Mouse (Mus musculus) myocyte (in vitro differentiated cells): ENCODE measurements around the gene 4931428L18Rik. TPM values are rescaled to one million over a fixed set of nuclear protein-coding genes. Genes with fewer than 3 reads are reported as not detected.

ENCODE experiments used
- H3K27me3 ChIP-seq: one replicate; pipeline ENCODE4 v1.6.1; 2011; ENCODE audit not compliant: control insufficient read depth, insufficient read depth, insufficient read length
- H3K36me3 ChIP-seq: one replicate; pipeline ENCODE4 v1.6.1; 2011; ENCODE audit not compliant: control insufficient read depth, insufficient read depth
- H3K4me2 ChIP-seq: one replicate; pipeline ENCODE4 v1.6.1; 2011; ENCODE audit warnings: low read depth, control low read depth
- H3K4me3 ChIP-seq: one replicate; pipeline ENCODE4 v1.5.1; 2011; ENCODE audit warnings: mild to moderate bottlenecking, control low read depth, moderate library complexity
- H3K79me2 ChIP-seq: one replicate; pipeline ENCODE4 v1.6.1; 2011; ENCODE audit not compliant: control insufficient read depth, insufficient read depth
- H3ac ChIP-seq: one replicate; pipeline ENCODE4 v1.6.1; 2011; ENCODE audit not compliant: control insufficient read depth, insufficient read length
- CEBPB ChIP-seq: IDR thresholded peaks from 2 replicates; pipeline ENCODE4 v1.6.1; 2011; ENCODE audit warnings: mild to moderate bottlenecking, moderate library complexity; ENCODE audit not compliant: poor library complexity, insufficient read depth, severe bottlenecking
- E2F4 ChIP-seq: IDR thresholded peaks from one replicate; pipeline ENCODE4 v1.6.1; 2011; ENCODE audit warnings: mild to moderate bottlenecking, control low read depth, moderate library complexity; ENCODE audit not compliant: insufficient read depth
- MAX ChIP-seq: IDR thresholded peaks from one replicate; pipeline ENCODE4 v1.6.1; 2011; ENCODE audit warnings: low read depth, mild to moderate bottlenecking, control low read depth
- MYOD1 ChIP-seq, 3 experiments: IDR thresholded peaks; one replicate each; pipeline ENCODE4 v1.6.1; 2011; ENCODE audit warnings: control low read depth in 2 of 3, low read depth in 2 of 3, mild to moderate bottlenecking in 2 of 3, moderate library complexity in 1 of 3; ENCODE audit not compliant: insufficient read length in 2 of 3, control insufficient read depth in 1 of 3
- MYOG ChIP-seq, 3 experiments: IDR thresholded peaks; one replicate each; pipeline ENCODE4 v1.6.1; 2011; ENCODE audit warnings: control low read depth in 2 of 3, low read depth in 2 of 3, mild to moderate bottlenecking in 2 of 3; ENCODE audit not compliant: insufficient read length in 2 of 3, control insufficient read depth in 1 of 3, insufficient read depth in 1 of 3
- POLR2A ChIP-seq: IDR thresholded peaks from one replicate; pipeline ENCODE4 v1.6.1; 2011; ENCODE audit warnings: low read depth, mild to moderate bottlenecking, control low read depth, moderate library complexity; ENCODE audit not compliant: insufficient read length
- POLR2AphosphoS2 ChIP-seq: IDR thresholded peaks from one replicate; pipeline ENCODE4 v1.6.1; 2011; ENCODE audit warnings: low read depth, control low read depth; ENCODE audit not compliant: insufficient read length
- REST ChIP-seq: IDR thresholded peaks from one replicate; pipeline ENCODE4 v1.6.1; 2011; ENCODE audit warnings: mild to moderate bottlenecking, control low read depth, moderate library complexity; ENCODE audit not compliant: insufficient read depth, insufficient read length
- SRF ChIP-seq: IDR thresholded peaks from one replicate; pipeline ENCODE4 v1.6.1; 2011; ENCODE audit warnings: low read depth; ENCODE audit not compliant: control insufficient read depth, insufficient read length
- TCF12 ChIP-seq: IDR thresholded peaks from one replicate; pipeline ENCODE4 v1.6.1; 2011; ENCODE audit warnings: mild to moderate bottlenecking, control low read depth; ENCODE audit not compliant: poor library complexity, insufficient read depth, severe bottlenecking
- TCF3 ChIP-seq: IDR thresholded peaks from one replicate; pipeline ENCODE4 v1.6.1; 2011; ENCODE audit warnings: low read depth, control low read depth; ENCODE audit not compliant: insufficient read length
- USF1 ChIP-seq: IDR thresholded peaks from one replicate; pipeline ENCODE4 v1.6.1; 2011; ENCODE audit warnings: low read depth, mild to moderate bottlenecking, control low read depth, moderate library complexity
- polyA plus RNA-seq: library from polyadenylated mRNA; unstranded; fragments of >200 nt; fragmentation: generic; extraction: Trizol; gene quantifications from one replicate; pipeline ENCODE4 v1.2.1, GENCODE M21; 2012; ENCODE audit warnings: missing spikeins

The 4931428L18Rik gene
- polyA plus RNA-seq, 1 experiment = 0.16 TPM

DNA sequence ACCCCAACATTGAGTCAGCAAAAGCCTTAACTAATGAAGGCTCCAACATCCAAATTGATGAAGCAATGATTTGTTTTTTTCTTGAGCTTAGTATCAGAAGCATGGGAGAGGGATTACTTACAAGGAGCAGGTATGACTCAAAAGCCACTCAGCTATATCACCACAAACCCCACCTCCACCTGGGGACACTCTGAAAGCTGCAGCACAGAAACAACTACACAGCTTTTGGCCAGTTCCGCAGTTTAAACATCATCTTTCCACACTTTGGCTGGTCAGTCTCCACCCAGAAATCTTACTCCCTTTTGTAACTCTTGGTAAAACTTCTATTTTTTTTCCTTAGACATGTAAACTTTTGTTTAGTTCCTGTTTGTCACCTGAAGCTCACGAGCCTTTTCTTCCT lies 78.9 kb downstream of the 4931428L18Rik start:
- Histone ChIP-seq H3ac (no peak overlapping the region), H3K27me3 (no peaks in the 10 kb centered on the region), H3K79me2 (no peaks in the 10 kb centered on the region), H3K4me3 (no peak overlapping the region), H3K36me3 (no peaks in the 10 kb centered on the region), H3K4me2 (no peak overlapping the region)
- no peak for TF ChIP-seq TCF3
- no peak for TF ChIP-seq MYOG (IDR thresholded peaks at IDR 0.05; ENCODE audit: control insufficient read depth in 1 of 3, insufficient read depth in 1 of 3, insufficient read length in 2 of 3, low read depth in 2 of 3)
- TF ChIP-seq USF1 = no peak
- TF ChIP-seq MAX = no peak
- no peak for TF ChIP-seq POLR2A
- TF ChIP-seq E2F4 = no peak
- TF ChIP-seq MYOD1 (IDR thresholded peaks at IDR 0.05; ENCODE audit: control insufficient read depth in 1 of 3, insufficient read length in 2 of 3, low read depth in 2 of 3) = no peak
- no peak for TF ChIP-seq TCF12
- no peak for TF ChIP-seq REST
- TF ChIP-seq POLR2AphosphoS2 = no peak
- no peak for TF ChIP-seq CEBPB
- no peak for TF ChIP-seq SRF

DNA sequence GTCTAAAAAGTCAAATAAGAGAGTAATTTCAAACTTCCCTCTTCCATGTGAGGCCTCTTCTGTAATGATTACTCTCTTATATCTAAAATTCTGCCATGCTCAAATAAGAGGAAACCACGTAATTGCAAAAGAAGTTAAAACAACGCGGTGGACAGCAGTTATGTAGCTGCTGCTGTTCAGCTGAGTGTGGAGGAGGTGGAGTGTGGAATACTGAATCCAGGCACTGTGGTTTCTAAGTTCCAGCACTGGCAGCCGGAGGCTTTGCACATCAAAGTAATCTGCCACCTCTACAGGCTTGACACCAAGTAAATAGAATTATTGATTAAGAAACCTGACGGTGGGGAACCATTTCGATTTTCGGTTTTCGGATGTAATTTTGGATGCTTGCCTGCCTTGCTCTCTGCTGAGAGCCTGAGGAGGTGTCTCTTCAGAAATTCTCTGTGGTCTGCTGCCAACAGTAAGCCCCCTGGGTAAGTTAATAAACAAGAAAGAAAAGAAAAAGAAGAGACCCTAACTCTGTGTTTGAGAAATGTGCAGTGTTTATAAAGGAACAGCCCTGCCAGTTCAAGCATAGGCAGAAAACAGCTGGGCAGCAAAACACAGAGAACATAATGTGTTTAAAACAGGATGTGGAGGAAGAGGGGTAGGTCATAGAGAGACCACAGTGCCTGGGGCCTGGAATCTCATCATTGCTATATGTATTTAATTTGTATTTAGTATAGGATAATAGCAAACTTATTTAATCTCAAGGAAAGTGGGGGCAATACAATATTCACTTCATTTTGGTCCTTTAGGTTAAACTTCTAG lies 80.0 kb downstream of the 4931428L18Rik start:
- no peaks in the 10 kb centered on the region for H3K27me3 ChIP-seq
- H3ac ChIP-seq = no peak overlapping the region
- TF ChIP-seq REST (no peak), SRF (no peak), USF1 (no peak), MAX (no peak), POLR2AphosphoS2 (no peak), POLR2A (no peak), TCF12 (no peak), CEBPB (no peak), MYOG (IDR thresholded peaks at IDR 0.05; ENCODE audit: control insufficient read depth in 1 of 3, insufficient read depth in 1 of 3, insufficient read length in 2 of 3, low read depth in 2 of 3) (no peak), E2F4 (no peak), MYOD1 (IDR thresholded peaks at IDR 0.05; ENCODE audit: control insufficient read depth in 1 of 3, insufficient read length in 2 of 3, low read depth in 2 of 3) (no peak), TCF3 (no peak)
- H3K79me2 ChIP-seq = no peaks in the 10 kb centered on the region
- no peak overlapping the region for H3K4me3 ChIP-seq
- no peak overlapping the region for H3K4me2 ChIP-seq
- no peaks in the 10 kb centered on the region for H3K36me3 ChIP-seq

DNA sequence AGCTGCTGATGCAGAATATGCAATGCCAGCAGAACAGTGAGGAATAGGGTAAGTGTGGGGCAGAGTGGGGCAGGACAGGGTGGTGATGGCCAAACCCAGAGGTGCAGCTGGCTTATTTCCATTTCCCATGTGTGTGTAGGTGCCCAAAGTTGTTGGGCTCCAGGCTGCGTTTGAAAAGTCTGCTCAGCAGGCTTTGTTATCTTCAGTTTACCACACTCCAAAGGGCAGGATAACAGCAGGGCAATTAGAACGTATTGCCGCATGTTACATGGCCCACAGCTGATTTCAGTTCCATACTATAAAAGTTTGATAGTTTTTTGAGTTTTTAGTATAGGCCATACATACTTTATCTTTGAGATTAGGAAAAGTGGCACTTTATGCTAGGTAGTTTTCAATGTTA lies 84.1 kb downstream of the 4931428L18Rik start:
- no peak overlapping the region for H3K4me3 ChIP-seq
- H3K4me2 ChIP-seq = no peak overlapping the region
- H3K79me2 ChIP-seq = no peaks in the 10 kb centered on the region
- H3ac ChIP-seq = no peak overlapping the region
- H3K27me3 ChIP-seq = no peaks in the 10 kb centered on the region
- no peaks in the 10 kb centered on the region for H3K36me3 ChIP-seq
- no peak for TF ChIP-seq TCF3

GRCm38 (mm10) chr1:31113466-31113865 lies 109.0 kb downstream of the 4931428L18Rik start:
- Histone ChIP-seq H3K79me2 (no peaks in the 10 kb centered on the region), H3K36me3 (no peaks in the 10 kb centered on the region), H3ac (no peak overlapping the region), H3K4me3 (no peak overlapping the region), H3K27me3 (no peaks in the 10 kb centered on the region), H3K4me2 (no peak overlapping the region)
- TF ChIP-seq MYOG (IDR thresholded peaks at IDR 0.05; ENCODE audit: control insufficient read depth in 1 of 3, insufficient read depth in 1 of 3, insufficient read length in 2 of 3, low read depth in 2 of 3) (no peak), TCF12 (no peak), MAX (no peak), CEBPB (no peak), POLR2A (no peak), REST (no peak), MYOD1 (IDR thresholded peaks at IDR 0.05; ENCODE audit: control insufficient read depth in 1 of 3, insufficient read length in 2 of 3, low read depth in 2 of 3) (no peak), SRF (no peak)

GRCm38 (mm10) chr1:31107961-31108360 lies 114.5 kb downstream of the 4931428L18Rik start:
- Histone ChIP-seq H3ac (no peak overlapping the region), H3K4me2 (no peak overlapping the region), H3K36me3 (no peaks in the 10 kb centered on the region), H3K4me3 (no peak overlapping the region), H3K27me3 (no peaks in the 10 kb centered on the region), H3K79me2 (no peaks in the 10 kb centered on the region)
- TF ChIP-seq TCF12 = no peak
- TF ChIP-seq SRF = no peak
- no peak for TF ChIP-seq MYOD1 (IDR thresholded peaks at IDR 0.05; ENCODE audit: control insufficient read depth in 1 of 3, insufficient read length in 2 of 3, low read depth in 2 of 3)
- no peak for TF ChIP-seq POLR2A
- no peak for TF ChIP-seq MAX
- TF ChIP-seq USF1 = no peak
- TF ChIP-seq MYOG (IDR thresholded peaks at IDR 0.05; ENCODE audit: control insufficient read depth in 1 of 3, insufficient read depth in 1 of 3, insufficient read length in 2 of 3, low read depth in 2 of 3) = no peak
- no peak for TF ChIP-seq CEBPB
- TF ChIP-seq E2F4 = no peak
- TF ChIP-seq TCF3 = no peak
- TF ChIP-seq POLR2AphosphoS2 = no peak
- TF ChIP-seq REST = no peak
